Mouse (Mus musculus) CH12.LX (cell line): ENCODE measurements around the gene Impg1. TPM values are rescaled to one million over a fixed set of nuclear protein-coding genes. Genes with fewer than 3 reads are reported as not detected.

Experiments
- DNase-seq: peaks from one replicate; pipeline ENCODE4 v3.0.0-alpha.2; 2013; ENCODE audit errors: extremely low read depth
- H3K27ac ChIP-seq: 2 replicates; pipeline ENCODE4 v1.5.1; 2012; ENCODE audit warnings: low read depth, mild to moderate bottlenecking, control low read depth, moderate library complexity; ENCODE audit not compliant: insufficient read depth
- H3K27me3 ChIP-seq: replicated peaks from 2 replicates; pipeline ENCODE3; 2012; ENCODE audit warnings: inconsistent platforms
- H3K36me3 ChIP-seq, 2 experiments: replicated peaks in 1 of 2; 2 replicates each; pipeline versions ENCODE3 to v1.6.1; 2012; ENCODE audit warnings: inconsistent platforms in 1 of 2, low read length in 1 of 2, mild to moderate bottlenecking in 1 of 2, mixed read lengths in 1 of 2, moderate library complexity in 1 of 2; ENCODE audit not compliant: control insufficient read depth in 1 of 2, insufficient read depth in 1 of 2
- H3K4me1 ChIP-seq, 2 experiments: 2 replicates each; pipeline ENCODE4 v1.6.1; 2012; ENCODE audit warnings: inconsistent platforms in 1 of 2, moderate library complexity in 1 of 2; ENCODE audit not compliant: insufficient read depth in 2 of 2, control insufficient read depth in 1 of 2
- H3K4me2 ChIP-seq: 2 replicates; pipeline ENCODE4 v1.6.1; 2012; ENCODE audit warnings: low read depth, mild to moderate bottlenecking, control low read depth; ENCODE audit not compliant: poor library complexity, insufficient read depth, severe bottlenecking
- H3K4me3 ChIP-seq, 3 experiments: fragments of 150-350 bp in 1 of 3; sonication (generic) in 1 of 3; replicated peaks in 1 of 3; 2 replicates each; pipeline versions ENCODE3 to v1.5.1; 2011 to 2012; ENCODE audit warnings: low read depth in 2 of 3, low read length in 2 of 3, mild to moderate bottlenecking in 2 of 3, moderate library complexity in 2 of 3, control low read depth in 1 of 3, improper control_type of control experiment in 1 of 3, inconsistent platforms in 1 of 3, mixed read lengths in 1 of 3; ENCODE audit not compliant: poor library complexity in 1 of 3
- H3K79me2 ChIP-seq: replicated peaks from 2 replicates; pipeline ENCODE4 v1.6.1; 2012; ENCODE audit warnings: mild to moderate bottlenecking, moderate library complexity; ENCODE audit not compliant: control insufficient read depth, poor library complexity, insufficient read depth, severe bottlenecking; ENCODE audit errors: extremely low read depth
- H3K9ac ChIP-seq: 2 replicates; pipeline ENCODE4 v1.6.1; 2012; ENCODE audit warnings: low read depth, mild to moderate bottlenecking, control low read depth, moderate library complexity; ENCODE audit not compliant: insufficient read depth
- H3K9me3 ChIP-seq: replicated peaks from 2 replicates; pipeline ENCODE3; 2012; ENCODE audit warnings: low read length, inconsistent platforms, mixed read lengths
- EP300 ChIP-seq: IDR thresholded peaks from 2 replicates; pipeline ENCODE4 v1.6.1; 2011; ENCODE audit warnings: low read length, improper control_type of control experiment
- JUN ChIP-seq: IDR thresholded peaks from 2 replicates; pipeline ENCODE4 v1.6.1; 2011; ENCODE audit warnings: low read depth, mild to moderate bottlenecking, low read length, improper control_type of control experiment, moderate library complexity; ENCODE audit not compliant: insufficient read depth
- JUND ChIP-seq: conservative IDR thresholded peaks from 2 replicates; pipeline ENCODE4 v1.6.1; 2011; ENCODE audit warnings: low read depth, low read length, improper control_type of control experiment
- KAT2A ChIP-seq: IDR thresholded peaks from 2 replicates; pipeline ENCODE4 v1.6.1; 2012; ENCODE audit warnings: low read length, improper control_type of control experiment, inconsistent platforms; ENCODE audit not compliant: insufficient replicate concordance
- MAZ ChIP-seq: IDR thresholded peaks from 2 replicates; pipeline ENCODE4 v1.6.1; 2012; ENCODE audit warnings: low read depth, mild to moderate bottlenecking, inconsistent platforms, low read length, improper control_type of control experiment, moderate library complexity
- MYC ChIP-seq: IDR thresholded peaks from 2 replicates; pipeline ENCODE4 v1.6.1; 2011; ENCODE audit warnings: low read depth, mild to moderate bottlenecking, improper control_type of control experiment, low read length
- NELFE ChIP-seq: IDR thresholded peaks from 2 replicates; pipeline ENCODE4 v1.6.1; 2011; ENCODE audit warnings: low read depth, low read length, improper control_type of control experiment
- PAX5 ChIP-seq: IDR thresholded peaks from 2 replicates; pipeline ENCODE4 v1.6.1; 2012; ENCODE audit warnings: low read length, inconsistent platforms, mixed read lengths
- POLR2A ChIP-seq: IDR thresholded peaks from 2 replicates; pipeline ENCODE4 v1.6.1; 2011; ENCODE audit warnings: low read depth, mild to moderate bottlenecking, improper control_type of control experiment, low read length
- POLR2AphosphoS2 ChIP-seq: IDR thresholded peaks from 2 replicates; pipeline ENCODE4 v1.6.1; 2011; ENCODE audit warnings: low read depth, low read length, improper control_type of control experiment
- RCOR1 ChIP-seq: conservative IDR thresholded peaks from 2 replicates; pipeline ENCODE4 v1.6.1; 2012; ENCODE audit warnings: low read depth, mild to moderate bottlenecking, inconsistent platforms, low read length, improper control_type of control experiment
- SMC3 ChIP-seq: IDR thresholded peaks from 2 replicates; pipeline ENCODE4 v1.6.1; 2011; ENCODE audit warnings: low read depth, low read length, improper control_type of control experiment
- TBP ChIP-seq: conservative IDR thresholded peaks from 2 replicates; pipeline ENCODE4 v1.6.1; 2011; ENCODE audit warnings: low read depth, low read length, improper control_type of control experiment
- USF2 ChIP-seq: conservative IDR thresholded peaks from 2 replicates; pipeline ENCODE4 v1.6.1; 2011; ENCODE audit warnings: low read depth, low read length, improper control_type of control experiment
- ZKSCAN1 ChIP-seq: IDR thresholded peaks from 2 replicates; pipeline ENCODE4 v1.6.1; 2012; ENCODE audit warnings: low read depth, inconsistent platforms, low read length, improper control_type of control experiment, borderline replicate concordance
- dilution Hi-C: fragments of 300-500 bp; cut with MboI; formaldehyde crosslinking; loops from 2 replicates; pipeline ENCODE4 v1.14.3; 2020; ENCODE audit warnings: low sequenced_read_pairs; ENCODE audit not compliant: extremely low pct_unique_long_range_greater_than_20kb, extremely low pct_ligation_motif_present
- in situ Hi-C: fragments of 300-500 bp; cut with MboI; formaldehyde crosslinking; loops from 3 replicates; pipeline ENCODE4 v1.14.3; 2019; ENCODE audit warnings: low sequenced_read_pairs, low pct_ligation_motif_present, low pct_unique_long_range_greater_than_20kb, mixed read lengths
- polyA plus RNA-seq: library from polyadenylated mRNA; unstranded; fragments of >175 nt; gene quantifications from 2 replicates; pipeline ENCODE4 v1.2.1, GENCODE M21; 2012; ENCODE audit warnings: low read depth; ENCODE audit not compliant: insufficient read length
- total RNA-seq, 2 experiments: library from RNA; depleted of rRNA; stranded (reverse); fragments of 300-350 nt in 1 of 2; fragments of >200 nt in 1 of 2; gene quantifications; 2 replicates each; pipeline ENCODE4 v1.2.3; 2012 to 2014

The Impg1 gene
- total and polyA plus RNA-seq, 3 experiments, result 0.13 to 0.90 (median 0.42) TPM

DNA sequence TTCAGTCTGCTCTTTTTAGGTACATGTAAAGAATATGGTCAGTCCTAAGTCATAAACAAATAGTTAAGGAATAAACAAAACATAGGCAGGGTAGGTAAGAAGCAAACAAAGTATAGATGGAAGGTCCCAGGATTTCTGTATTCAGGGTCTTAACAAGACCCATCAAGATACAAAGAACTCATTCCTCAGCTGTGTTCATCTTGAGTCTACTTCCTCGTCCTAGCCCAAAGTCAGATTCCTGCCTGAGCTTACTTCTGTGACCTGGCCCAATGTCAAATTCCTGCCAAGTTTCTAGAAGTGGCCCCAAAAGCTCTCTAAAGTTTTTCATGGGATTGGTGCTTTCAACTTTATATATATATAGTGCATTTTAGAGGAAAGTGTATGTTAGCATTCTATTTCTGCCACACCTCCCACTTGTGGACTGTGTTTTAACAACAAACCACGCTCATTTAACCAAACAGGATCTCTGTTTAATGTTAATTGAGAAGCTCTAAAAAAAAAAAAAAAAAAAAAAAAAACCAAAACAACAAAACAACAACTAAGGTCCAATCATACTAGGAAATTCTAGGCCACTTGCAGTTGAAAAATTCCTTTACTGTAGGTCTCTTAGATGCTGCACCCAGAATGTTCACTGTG lies 180.6 kb downstream of the Impg1 start:
- in situ Hi-C loops, result no loop called here
- dilution Hi-C loops, result no loop called here
- peaks cover 0 to 51% of the 10 kb centered on the region in 2 experiments for H3K36me3 ChIP-seq
- no peak for TF ChIP-seq POLR2A
- TF ChIP-seq SMC3, result no peak
- TF ChIP-seq EP300, result no peak
- no peak for TF ChIP-seq JUN
- TF ChIP-seq POLR2AphosphoS2, result no peak
- TF ChIP-seq RCOR1, result no peak
- no peak for TF ChIP-seq PAX5
- TF ChIP-seq KAT2A, result no peak
- TF ChIP-seq, all 38 proteins: peak for 0
- Histone ChIP-seq H3K27me3 (no peaks in the 10 kb centered on the region), H3K27ac (no peak overlapping the region), H3K9ac (no peak overlapping the region), H3K9me3 (peaks cover 4% of the 10 kb centered on the region), H3K4me3 (no peak overlapping the region), H3K4me1 (peaks cover 0 to 3% of the 10 kb centered on the region in 2 experiments; a peak in 1 of 4 replicates), H3K79me2 (no peaks in the 10 kb centered on the region), H3K4me2 (no peak overlapping the region)
- DNase-seq, result no peak

GRCm38 (mm10) chr9:80282426-80282825 lies 182.9 kb downstream of the Impg1 start:
- Histone ChIP-seq H3K27ac (no peak overlapping the region), H3K4me1 (peaks cover 0 to 4% of the 10 kb centered on the region in 2 experiments; a peak in 1 of 4 replicates), H3K79me2 (no peaks in the 10 kb centered on the region), H3K4me2 (no peak overlapping the region), H3K36me3 (peaks cover 0 to 41% of the 10 kb centered on the region in 2 experiments), H3K9ac (no peak overlapping the region), H3K4me3 (no peak overlapping the region), H3K27me3 (no peaks in the 10 kb centered on the region), H3K9me3 (peaks cover 4% of the 10 kb centered on the region)
- dilution Hi-C loops, result no loop called here
- in situ Hi-C loops, result no loop called here
- no peak for TF ChIP-seq ZKSCAN1
- TF ChIP-seq JUN, result no peak
- TF ChIP-seq TBP, result no peak
- TF ChIP-seq USF2, result no peak
- TF ChIP-seq JUND, result no peak
- TF ChIP-seq MYC, result no peak
- TF ChIP-seq NELFE, result no peak
- TF ChIP-seq MAZ, result no peak
- no peak for TF ChIP-seq EP300
- DNase-seq, result no peak
